Mouse (Mus musculus): ENCODE measurements around the gene Lgals12.

- TF ChIP-seq CTCF (IDR thresholded peaks at IDR 0.05; ENCODE audit: borderline replicate concordance, insufficient read depth, low read depth, low read length) (no peak), POLR2A (IDR thresholded peaks at IDR 0.05; ENCODE audit: borderline replicate concordance, insufficient read depth, low read length) (no peak)
These were observed 40.2 kb downstream of the Lgals12 start for GRCm38 (mm10) chr19:7566826-7567225.
